Mouse (Mus musculus): Measurements from ENCODE around the gene March5.

DNA sequence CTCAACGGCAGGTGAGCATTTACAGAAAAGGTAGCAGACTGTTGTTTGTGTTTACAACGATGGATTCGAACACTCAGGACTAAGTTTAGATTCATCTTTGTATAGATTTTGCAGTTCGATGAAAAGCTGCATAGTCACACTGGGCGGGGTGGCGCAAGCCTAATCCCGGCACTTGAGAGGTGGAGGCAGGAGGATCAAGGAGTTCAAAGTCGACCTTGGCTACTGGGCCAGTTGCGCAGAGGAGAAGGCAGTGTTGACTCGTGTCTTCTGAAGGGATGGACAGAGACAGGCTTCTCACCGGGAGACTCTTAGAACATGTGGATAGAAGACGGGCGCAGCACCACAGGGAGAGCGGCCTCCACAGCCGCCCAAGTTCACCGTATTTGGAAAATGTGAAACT is 61.8 kb downstream of the March5 start:
- TF ChIP-seq CTCF (IDR thresholded peaks at IDR 0.05; ENCODE audit: low read depth, low read length) (no peak), POLR2A (IDR thresholded peaks at IDR 0.05; ENCODE audit: borderline replicate concordance, low read depth, low read length) (no peak)

Measured in bone marrow macrophage, adult 2 months (primary cell).